Mouse (Mus musculus): Measurements from ENCODE around the gene Pml.

GRCm38 (mm10) chr9:58270081-58270480 lies 20.5 kb upstream of the Pml start:
- no peak for TF ChIP-seq POLR2A (IDR thresholded peaks at IDR 0.05; ENCODE audit: insufficient read depth, low read length)
- TF ChIP-seq CTCF (IDR thresholded peaks at IDR 0.05; ENCODE audit: low read depth, low read length): no peak

All from ES-Bruce4 (cell line).